Mouse (Mus musculus) common myeloid progenitor, adult 5-6 weeks (primary cell): ENCODE results near the gene Traf1. TPM values are rescaled to one million over a fixed set of nuclear protein-coding genes. Genes with fewer than 3 reads are reported as not detected.

ENCODE experiments used
- ATAC-seq: replicated peaks from 2 replicates; pipeline ENCODE4 v1.8.0; 2016; ENCODE audit warnings: low read depth, mild to moderate bottlenecking, moderate TSS enrichment, inconsistent platforms; ENCODE audit not compliant: poor library complexity, severe bottlenecking
- total RNA-seq: library from RNA; stranded (forward); fragments of 200-1000, 187-1606 nt; gene quantifications from 2 replicates; pipeline ENCODE4 v1.2.3, GENCODE M21; 2017

Gene Traf1
- total RNA-seq, 1 experiment from 2014 or later: 0.69 TPM

GRCm38 (mm10) chr2:34944761-34945160 is 16.8 kb downstream of the Traf1 start:
- peak; percentile 78 for ATAC-seq

- 0 out of 2 replicates have a peak, but pooled peaks have one; percentile 10 for ATAC-seq
Measured at GRCm38 (mm10) chr2:34943556-34944120, 17.9 kb downstream of the Traf1 start.

GRCm38 (mm10) chr2:34941061-34941675 is 20.4 kb downstream of the Traf1 start:
- ATAC-seq: no peak

GRCm38 (mm10) chr2:34940246-34940645 is 21.3 kb downstream of the Traf1 start:
- no peak for ATAC-seq

GRCm38 (mm10) chr2:34938269-34939208 is 23.0 kb downstream of the Traf1 start:
- ATAC-seq: peak; percentile 86

GRCm38 (mm10) chr2:34937460-34937859 is 24.1 kb downstream of the Traf1 start:
- ATAC-seq: 0 out of 2 replicates have a peak, but pooled peaks have one; percentile 26

GRCm38 (mm10) chr2:34927320-34927719 is 34.3 kb downstream of the Traf1 start:
- ATAC-seq: no peak

- no peak for ATAC-seq
Measured at GRCm38 (mm10) chr2:34922729-34923128, 38.8 kb downstream of the Traf1 start.

GRCm38 (mm10) chr2:34920144-34920543 is 41.4 kb downstream of the Traf1 start:
- no peak for ATAC-seq

- ATAC-seq: peak; percentile 33; the same call in 1 of the 2 replicates
Measured at GRCm38 (mm10) chr2:34915103-34915502, 46.5 kb downstream of the Traf1 start.

GRCm38 (mm10) chr2:34914823-34915082 is 46.8 kb downstream of the Traf1 start:
- no peak for ATAC-seq

GRCm38 (mm10) chr2:34914069-34914822 is 47.3 kb downstream of the Traf1 start:
- ATAC-seq: peak; percentile 64

- peak; percentile 36 for ATAC-seq
Measured at GRCm38 (mm10) chr2:34913218-34914068, 48.1 kb downstream of the Traf1 start, which contains the start of gene Phf19. Gene Phf19 (minus strand): TSS chr2:34914026.

GRCm38 (mm10) chr2:34912613-34913012 is 49.0 kb downstream of the Traf1 start:
- ATAC-seq: no peak

- no peak for ATAC-seq
Measured at GRCm38 (mm10) chr2:34911871-34912270, 49.7 kb downstream of the Traf1 start.

GRCm38 (mm10) chr2:34909719-34910118 is 51.9 kb downstream of the Traf1 start:
- ATAC-seq: no peak

- ATAC-seq: peak; percentile 39
Measured at GRCm38 (mm10) chr2:34906861-34907604, 54.5 kb downstream of the Traf1 start.

- ATAC-seq: no peak
Measured at GRCm38 (mm10) chr2:34906426-34906825, 55.1 kb downstream of the Traf1 start.
